Mouse (Mus musculus) hindbrain, postnatal 0 days (tissue): ENCODE data around the gene Fli1. TPM values are rescaled to one million over a fixed set of nuclear protein-coding genes. Genes with fewer than 3 reads are reported as not detected.
A peak's percentile ranks its signal among the peaks of the same experiment; 100 is the strongest.

ENCODE experiments used
- ATAC-seq: fragments of 200-750 bp; cut with Nextera tagmentation; 2 replicates; pipeline ENCODE4 v1.8.0; 2017; ENCODE audit warnings: mild to moderate bottlenecking, moderate TSS enrichment, moderate library complexity
- DNase-seq: peaks from one replicate; pipeline ENCODE4 v3.0.0-alpha.2; 2015; ENCODE audit warnings: low spot score
- H3K27ac ChIP-seq: fragments of 300-500 bp; sonication (generic); 2 replicates; pipeline ENCODE4 v1.5.1; 2014; ENCODE audit warnings: mild to moderate bottlenecking
- H3K27me3 ChIP-seq: fragments of 300-500 bp; sonication (generic); 2 replicates; pipeline ENCODE4 v1.6.1; 2014; ENCODE audit warnings: low read length, mixed read lengths; ENCODE audit not compliant: insufficient read depth
- H3K36me3 ChIP-seq: fragments of 300-500 bp; sonication (generic); 2 replicates; pipeline ENCODE4 v1.6.1; 2014; ENCODE audit warnings: low read length, mixed read lengths; ENCODE audit not compliant: insufficient read depth
- H3K4me1 ChIP-seq: fragments of 300-500 bp; sonication (generic); 2 replicates; pipeline ENCODE4 v1.6.1; 2014; ENCODE audit warnings: antibody characterized with exemption, low read length, mixed read lengths; ENCODE audit not compliant: insufficient read depth
- H3K4me2 ChIP-seq: fragments of 300-500 bp; sonication (generic); 2 replicates; pipeline ENCODE4 v1.6.1; 2014; ENCODE audit warnings: low read depth, mild to moderate bottlenecking, low read length, moderate library complexity, mixed read lengths
- H3K4me3 ChIP-seq: fragments of 300-500 bp; sonication (generic); 2 replicates; pipeline ENCODE4 v1.5.1; 2014; ENCODE audit warnings: low read length
- H3K9ac ChIP-seq: fragments of 300-500 bp; sonication (generic); replicated peaks from 2 replicates; pipeline ENCODE4 v1.6.1; 2014; ENCODE audit warnings: mild to moderate bottlenecking, low read length, moderate library complexity, mixed read lengths
- H3K9me3 ChIP-seq: fragments of 300-500 bp; sonication (generic); 2 replicates; pipeline ENCODE4 v1.6.1; 2016; ENCODE audit warnings: low read length, mixed read lengths
- CTCF ChIP-seq: IDR thresholded peaks from 2 replicates; pipeline ENCODE4 v1.5.1; 2016; ENCODE audit warnings: antibody characterized with exemption, control low read depth, low read depth
- WGBS: fragments of 180-500 bp; shearing (Covaris S2); extraction: QIAGEN DNeasy Blood & Tissue Kit; methylation state at CpG from one replicate; pipeline ENCODE4 v1.1.7; 2014; 5-methylcytosine and 5-hydroxymethylcytosine counted together
- polyA plus RNA-seq: library from polyadenylated mRNA; unstranded; fragments of >200 nt; fragmentation: Nextera tagmentation; extraction: Ambion mirVana; gene quantifications from 2 replicates; pipeline ENCODE4 v1.2.1, GENCODE M21; 2015
- total RNA-seq: library from RNA; depleted of rRNA; stranded (reverse); fragments of >200 nt; gene quantifications from 2 replicates; pipeline ENCODE4 v1.2.3, GENCODE M21; 2014

The Fli1 gene
- total and polyA plus RNA-seq, 2 experiments from 2014 or later: 5.6 to 10.8 TPM

- H3K9ac ChIP-seq: no peak overlapping the region
- no peaks in the 10 kb centered on the region for H3K36me3 ChIP-seq
- no peak overlapping the region for H3K27ac ChIP-seq
- ATAC-seq (no peak), DNase-seq (no peak)
- no peaks in the 10 kb centered on the region for H3K9me3 ChIP-seq
- WGBS: 82% methylated on average over 3 of the region's 3 CpGs
- no peak overlapping the region for H3K4me2 ChIP-seq
- TF ChIP-seq CTCF: no peak
- H3K27me3 ChIP-seq: no peaks in the 10 kb centered on the region
- no peak overlapping the region for H3K4me3 ChIP-seq
- no peaks in the 10 kb centered on the region for H3K4me1 ChIP-seq
These were observed 22.6 kb upstream of the Fli1 start for GRCm38 (mm10) chr9:32565309-32565708.

- Histone ChIP-seq H3K27ac (no peak overlapping the region), H3K27me3 (no peaks in the 10 kb centered on the region), H3K4me3 (no peak overlapping the region), H3K4me1 (no peaks in the 10 kb centered on the region), H3K9me3 (no peaks in the 10 kb centered on the region), H3K4me2 (no peak overlapping the region), H3K9ac (no peak overlapping the region), H3K36me3 (no peaks in the 10 kb centered on the region)
- no peak for ATAC-seq
- no peak for DNase-seq
- WGBS: 69% methylated on average over 4 of the region's 4 CpGs
- no peak for TF ChIP-seq CTCF
These were observed 20.2 kb upstream of the Fli1 start for GRCm38 (mm10) chr9:32562837-32563236.

- WGBS: 70% methylated on average over 9 of the region's 9 CpGs
- ATAC-seq: no peak
- H3K27me3 ChIP-seq: no peaks in the 10 kb centered on the region
- peak; percentile 59 for TF ChIP-seq CTCF
- DNase-seq: peak; percentile 39
- no peaks in the 10 kb centered on the region for H3K9me3 ChIP-seq
- H3K9ac ChIP-seq: no peak overlapping the region
- no peak overlapping the region for H3K4me2 ChIP-seq
- H3K4me3 ChIP-seq: no peak overlapping the region
- H3K4me1 ChIP-seq: no peaks in the 10 kb centered on the region
- no peak overlapping the region for H3K27ac ChIP-seq
- H3K36me3 ChIP-seq: no peaks in the 10 kb centered on the region
These were observed 19.7 kb upstream of the Fli1 start for GRCm38 (mm10) chr9:32562409-32562808.

GRCm38 (mm10) chr9:32561190-32561890, 18.7 kb upstream of the Fli1 start:
- no peaks in the 10 kb centered on the region for H3K36me3 ChIP-seq
- H3K27ac ChIP-seq: no peak overlapping the region
- no peak overlapping the region for H3K4me3 ChIP-seq
- no peaks in the 10 kb centered on the region for H3K27me3 ChIP-seq
- H3K4me1 ChIP-seq: no peaks in the 10 kb centered on the region
- TF ChIP-seq CTCF: no peak
- no peak for ATAC-seq
- no peaks in the 10 kb centered on the region for H3K9me3 ChIP-seq
- no peak overlapping the region for H3K4me2 ChIP-seq
- DNase-seq: no peak
- WGBS: 87% methylated on average over 14 of the region's 14 CpGs
- H3K9ac ChIP-seq: no peak overlapping the region

- no peak for TF ChIP-seq CTCF
- H3K9me3 ChIP-seq: no peaks in the 10 kb centered on the region
- no peaks in the 10 kb centered on the region for H3K36me3 ChIP-seq
- DNase-seq (no peak), ATAC-seq (no peak)
- no peaks in the 10 kb centered on the region for H3K4me1 ChIP-seq
- H3K27ac ChIP-seq: no peak overlapping the region
- no peak overlapping the region for H3K9ac ChIP-seq
- H3K27me3 ChIP-seq: no peaks in the 10 kb centered on the region
- 66% methylated on average over 8 of the region's 8 CpGs for WGBS
- no peak overlapping the region for H3K4me3 ChIP-seq
- H3K4me2 ChIP-seq: no peak overlapping the region
These were observed 17.2 kb upstream of the Fli1 start for GRCm38 (mm10) chr9:32559859-32560258.

GRCm38 (mm10) chr9:32559454-32559853, 16.8 kb upstream of the Fli1 start:
- no peak for TF ChIP-seq CTCF
- H3K9ac ChIP-seq: no peak overlapping the region
- no peaks in the 10 kb centered on the region for H3K4me1 ChIP-seq
- H3K27me3 ChIP-seq: no peaks in the 10 kb centered on the region
- H3K9me3 ChIP-seq: no peaks in the 10 kb centered on the region
- H3K4me2 ChIP-seq: no peak overlapping the region
- ATAC-seq (no peak), DNase-seq (no peak)
- H3K4me3 ChIP-seq: no peak overlapping the region
- H3K27ac ChIP-seq: no peak overlapping the region
- H3K36me3 ChIP-seq: no peaks in the 10 kb centered on the region

- Histone ChIP-seq H3K27ac (no peak overlapping the region), H3K9ac (no peak overlapping the region), H3K4me3 (no peak overlapping the region), H3K36me3 (no peaks in the 10 kb centered on the region), H3K4me1 (no peaks in the 10 kb centered on the region), H3K9me3 (no peaks in the 10 kb centered on the region), H3K27me3 (no peaks in the 10 kb centered on the region), H3K4me2 (no peak overlapping the region)
- ATAC-seq (no peak), DNase-seq (no peak)
- 84% methylated on average over 7 of the region's 7 CpGs for WGBS
- no peak for TF ChIP-seq CTCF
These were observed 13.7 kb upstream of the Fli1 start for GRCm38 (mm10) chr9:32556313-32556712.
